ENCODE assay signal across 9 mouse cellular contexts in the genomic region with DNA sequence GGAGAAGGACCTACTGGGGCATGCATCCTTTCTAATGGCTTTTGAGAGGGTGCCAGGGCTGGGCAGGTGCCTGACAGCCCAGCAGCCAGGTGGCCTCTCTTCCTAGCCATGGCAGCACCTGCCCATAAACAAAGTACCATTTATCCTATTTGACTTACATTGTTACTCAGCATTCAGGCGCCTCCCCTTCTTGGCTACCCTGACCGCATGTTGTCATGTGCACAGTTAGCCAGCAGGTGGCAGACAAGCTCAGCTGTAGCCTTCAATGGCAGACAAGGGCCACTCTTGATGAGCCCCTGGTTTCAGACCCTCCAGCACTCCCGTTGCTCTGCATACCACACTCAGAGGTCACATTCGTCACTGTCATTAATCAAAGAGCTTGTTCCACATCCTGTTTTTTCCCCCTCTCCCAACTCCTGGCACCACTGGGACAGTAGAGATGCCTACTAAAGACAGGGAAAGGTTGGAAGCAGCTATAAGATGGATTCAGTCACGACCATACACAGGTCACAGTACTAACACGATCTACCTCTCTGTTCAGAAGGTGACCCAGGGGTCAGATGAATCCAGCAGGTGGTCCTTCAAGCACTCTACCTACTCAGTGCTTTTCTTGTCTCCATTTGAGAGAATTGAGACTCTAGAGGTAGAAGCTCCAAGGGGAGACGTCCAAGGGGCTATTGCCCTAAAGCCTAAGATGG. TPM values are rescaled to one million over a fixed set of nuclear protein-coding genes. Genes with fewer than 3 reads are reported as not detected.
A peak's percentile ranks its signal among the peaks of the same experiment; 100 is the strongest.
DNase-seq lines count a peak whose midpoint lies in the region; ATAC-seq and TF ChIP-seq lines count a peak whose summit lies in the region.
"Had no signal": no experiment of that assay in that cellular context is flagged by ENCODE, and none has a peak within 500 bp of the region (broad histone marks: within the 10 kb centered on the region; RNA-seq: fewer than 3 reads in every experiment).

No protein-coding gene starts in this region.

- peak overlapping the region; percentile 46; the same call in 1 of the 2 replicates for H3K27ac ChIP-seq in hindbrain, postnatal 0 days

- H3K36me3 ChIP-seq in hindbrain, postnatal 0 days (ENCODE audit: insufficient read depth, low read length) = no peaks in the 10 kb centered on the region
- H3K36me3 ChIP-seq: liver, embryonic 15.5 days had no signal

- WGBS in hindbrain, postnatal 0 days = 27% methylated on average over 7 of the region's 7 CpGs

- H3K4me1 ChIP-seq in hindbrain, postnatal 0 days (ENCODE audit: insufficient read depth, low read length) = peaks cover 13% of the 10 kb centered on the region; the same call in 1 of the 2 replicates

- DNase-seq in Muller cell, postnatal 12 days (ENCODE audit: inconsistent ontology term) = peak; percentile 66
- DNase-seq in cerebellum, adult 8-10 months = peak; percentile 89
- DNase-seq in forelimb bud, embryonic 11.5 days (ENCODE audit: low read depth, low spot score) = peak; percentile 79
- DNase-seq in hindbrain, postnatal 0 days (ENCODE audit: low spot score) = peak; percentile 91
- DNase-seq in left cerebral cortex, adult 8-10 months (ENCODE audit: low spot score in 2 of 2) = peak; percentile 67 to 92
- DNase-seq in right cerebral cortex, postnatal 10 days (ENCODE audit: low spot score in 2 of 2) = peak; percentile 83 to 90
- DNase-seq in urinary bladder, postnatal 10 days (ENCODE audit: low spot score) = peak; percentile 47

- TF ChIP-seq CTCF in hindbrain, postnatal 0 days (IDR thresholded peaks at IDR 0.05; ENCODE audit: low read depth) = peak; percentile 98

- H3K27me3 ChIP-seq in hindbrain, postnatal 0 days (ENCODE audit: insufficient read depth, low read length) = no peaks in the 10 kb centered on the region

- no peaks in the 10 kb centered on the region for H3K9me3 ChIP-seq in hindbrain, postnatal 0 days (ENCODE audit: low read length)
- H3K9me3 ChIP-seq: liver, embryonic 15.5 days had no signal

- H3K4me3 ChIP-seq in hindbrain, postnatal 0 days (ENCODE audit: low read length) = no peak overlapping the region
- H3K4me3 ChIP-seq: liver, embryonic 15.5 days had no signal

- H3K4me2 ChIP-seq in hindbrain, postnatal 0 days (ENCODE audit: low read depth, low read length) = no peak overlapping the region
- H3K4me2 ChIP-seq: liver, embryonic 15.5 days had no signal

- H3K9ac ChIP-seq in hindbrain, postnatal 0 days (replicated peaks; ENCODE audit: low read length) = no peak overlapping the region
- H3K9ac ChIP-seq: liver, embryonic 15.5 days had no signal

- ATAC-seq in hindbrain, postnatal 0 days = peak; percentile 68
- peak; percentile 81 for ATAC-seq in megakaryocyte progenitor cell, adult 5-6 weeks (replicated peaks; ENCODE audit: poor library complexity)

RNA-seq across cellular contexts. Expression of gene Kcnip3, which starts 14.7 kb away (rescaled TPM):
- total RNA-seq in hindbrain, postnatal 0 days (2014; rRNA removed) = 34.7 and 39.0 TPM in 2 replicates
- polyA plus RNA-seq in hindbrain, postnatal 0 days (2015; fragmentation: Nextera tagmentation; extraction: Ambion mirVana) = 12.4 and 13.8 TPM in 2 replicates
- total RNA-seq in left cerebral cortex, adult 8-10 months (2022) = 100 to 1,000 TPM; 120 to 130 (median 126) TPM
- 32.3 and 37.5 TPM in 2 replicates for total RNA-seq in megakaryocyte progenitor cell, adult 5-6 weeks (2015)
- 15.8 and 22.2 TPM in 2 replicates for total RNA-seq in megakaryocyte progenitor cell, adult 5-6 weeks (2017)

RNA-seq across cellular contexts. Expression of gene Prom2, which starts 34.0 kb away (rescaled TPM):
- 0.07 and 0.10 TPM in 2 replicates for total RNA-seq in hindbrain, postnatal 0 days (2014; rRNA removed)
- polyA plus RNA-seq in hindbrain, postnatal 0 days (2015; fragmentation: Nextera tagmentation; extraction: Ambion mirVana) = 0.10 and 0.32 TPM in 2 replicates
- total RNA-seq in left cerebral cortex, adult 8-10 months (2022) = under 1 TPM; 0.26 to 0.50 (median 0.38) TPM
- not detected in 2 replicates for total RNA-seq in megakaryocyte progenitor cell, adult 5-6 weeks (2015)
- total RNA-seq in megakaryocyte progenitor cell, adult 5-6 weeks (2017) = not detected in 2 replicates
- polyA plus RNA-seq: liver, embryonic 15.5 days had no signal
